Mouse (Mus musculus): ENCODE measurements at regions not wholly inside any gene's neighbourhood (a gene's known extent, or its start where the extent isn't known, plus 50 kb on each side); places are given as distances from the start of the nearest gene placed in this dataset.

DNA sequence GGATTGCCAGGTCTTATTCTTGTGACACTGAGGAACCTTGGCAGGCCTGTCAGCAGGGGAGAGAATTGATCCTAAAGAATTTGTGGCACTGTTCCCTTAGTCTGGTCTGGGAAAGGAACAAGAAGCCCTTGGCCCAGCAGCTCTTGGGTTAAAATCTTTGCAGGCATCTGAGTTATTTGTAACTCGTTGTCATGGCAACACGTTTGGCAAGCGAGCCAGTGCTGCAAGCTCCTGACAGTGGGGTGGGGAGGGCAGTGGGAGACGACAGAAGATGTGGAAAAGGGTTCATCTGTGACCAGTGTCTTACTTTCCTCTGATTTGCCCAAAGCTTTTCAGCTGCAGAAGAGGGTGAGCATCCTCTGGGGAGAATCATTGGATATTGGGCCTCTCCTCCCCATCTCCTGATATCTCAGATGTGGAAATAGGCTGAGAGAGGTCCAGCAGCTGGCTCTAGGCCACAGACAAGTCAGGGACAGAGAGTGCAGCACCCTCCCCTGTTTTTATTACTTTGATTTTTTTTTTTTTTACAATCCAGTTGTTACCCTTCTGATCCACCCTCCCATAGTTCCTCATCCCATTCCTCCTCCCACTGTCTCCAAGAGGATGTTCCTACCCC is 92.4 kb upstream of the Huwe1 start:
- peak; percentile 50 to 59 for DNase-seq (ENCODE audit: low spot score in 2 of 2)
